Mouse (Mus musculus): ENCODE data around the gene Pou2f2. TPM values are rescaled to one million over a fixed set of nuclear protein-coding genes. Genes with fewer than 3 reads are reported as not detected.

Gene Pou2f2
- total and polyA plus RNA-seq, 3 experiments: 8.9 to 102 (median 46.1) TPM

GRCm38 (mm10) chr7:25072716-25073390 lies 106.7 kb downstream of the Pou2f2 start:
- H3K4me3 ChIP-seq (replicated peaks in 1 of 3; ENCODE audit: low read depth in 2 of 3, low read length in 2 of 3, poor library complexity in 1 of 3): no peak overlapping the region
- in situ Hi-C loops (cut with MboI; ENCODE audit: low pct_ligation_motif_present, low pct_unique_long_range_greater_than_20kb, low sequenced_read_pairs) (no loop called here), dilution Hi-C loops (cut with MboI; ENCODE audit: extremely low pct_ligation_motif_present, extremely low pct_unique_long_range_greater_than_20kb, low sequenced_read_pairs) (no loop called here)
- no peak overlapping the region for H3K9ac ChIP-seq (ENCODE audit: insufficient read depth, low read depth)
- H3K36me3 ChIP-seq (replicated peaks in 1 of 2; ENCODE audit: control insufficient read depth in 1 of 2, insufficient read depth in 1 of 2, low read length in 1 of 2): peaks cover 0 to 2% of the 10 kb centered on the region in 2 experiments
- H3K4me1 ChIP-seq (ENCODE audit: control insufficient read depth in 1 of 2, insufficient read depth in 2 of 2): peaks cover 1 to 26% of the 10 kb centered on the region in 2 experiments
- no peak overlapping the region for H3K4me2 ChIP-seq (ENCODE audit: insufficient read depth, low read depth, poor library complexity, severe bottlenecking)
- no peak overlapping the region for H3K27ac ChIP-seq (ENCODE audit: insufficient read depth, low read depth)
- H3K27me3 ChIP-seq (replicated peaks): no peaks in the 10 kb centered on the region
- no peak for DNase-seq (ENCODE audit: extremely low read depth)
- H3K9me3 ChIP-seq (replicated peaks; ENCODE audit: low read length): no peaks in the 10 kb centered on the region
- H3K79me2 ChIP-seq (replicated peaks; ENCODE audit: control insufficient read depth, extremely low read depth, insufficient read depth, poor library complexity, severe bottlenecking): peaks cover 5% of the 10 kb centered on the region
- no peak for TF ChIP-seq MEF2A (IDR thresholded peaks at IDR 0.05; ENCODE audit: borderline replicate concordance, low read depth, low read length)
- no peak for TF ChIP-seq MAZ (IDR thresholded peaks at IDR 0.05; ENCODE audit: low read depth, low read length)
- TF ChIP-seq EP300 (IDR thresholded peaks at IDR 0.05; ENCODE audit: low read length): no peak
- no peak for TF ChIP-seq MXI1 (IDR thresholded peaks at IDR 0.05; ENCODE audit: low read depth, low read length)
- TF ChIP-seq E2F4 (IDR thresholded peaks at IDR 0.05; ENCODE audit: insufficient replicate concordance, low read depth, low read length): no peak
- no peak for TF ChIP-seq NELFE (IDR thresholded peaks at IDR 0.05; ENCODE audit: low read depth, low read length)
- no peak for TF ChIP-seq BHLHE40 (IDR thresholded peaks at IDR 0.05; ENCODE audit: low read depth, low read length)
- no peak for TF ChIP-seq ZNF384 (IDR thresholded peaks at IDR 0.05; ENCODE audit: low read depth, low read length)
- no peak for TF ChIP-seq ZC3H11A (IDR thresholded peaks at IDR 0.05; ENCODE audit: low read depth, low read length)
- TF ChIP-seq USF2 (conservative IDR thresholded peaks at IDR 0.05; ENCODE audit: low read depth, low read length): no peak

GRCm38 (mm10) chr7:25071979-25072715 lies 107.4 kb downstream of the Pou2f2 start, which contains the start of the genes Grik5 and Zfp574:
Gene Grik5, minus strand, starts transcription at chr7:25072346.
Gene Zfp574, plus strand, starts transcription at chr7:25072567.
- no peak for TF ChIP-seq SMC3 (IDR thresholded peaks at IDR 0.05; ENCODE audit: low read depth, low read length)
- TF ChIP-seq UBTF (IDR thresholded peaks at IDR 0.05; ENCODE audit: low read depth, low read length): no peak
- no peak for TF ChIP-seq RCOR1 (conservative IDR thresholded peaks at IDR 0.05; ENCODE audit: low read depth, low read length)
- TF ChIP-seq ZKSCAN1 (IDR thresholded peaks at IDR 0.05; ENCODE audit: borderline replicate concordance, low read depth, low read length): no peak
- no peak for TF ChIP-seq MAZ (IDR thresholded peaks at IDR 0.05; ENCODE audit: low read depth, low read length)
- no peak for TF ChIP-seq CHD1 (IDR thresholded peaks at IDR 0.05; ENCODE audit: low read depth, low read length)
- no peak for TF ChIP-seq USF1 (IDR thresholded peaks at IDR 0.05; ENCODE audit: low read depth, low read length)
- TF ChIP-seq USF2 (conservative IDR thresholded peaks at IDR 0.05; ENCODE audit: low read depth, low read length): no peak
- no peak for TF ChIP-seq BHLHE40 (IDR thresholded peaks at IDR 0.05; ENCODE audit: low read depth, low read length)
- no peak for TF ChIP-seq ELF1 (IDR thresholded peaks at IDR 0.05; ENCODE audit: low read depth, low read length)
- no peak for TF ChIP-seq CHD2 (IDR thresholded peaks at IDR 0.05; ENCODE audit: low read length)
- no peak for TF ChIP-seq JUND (conservative IDR thresholded peaks at IDR 0.05; ENCODE audit: low read depth, low read length)
- TF ChIP-seq NELFE (IDR thresholded peaks at IDR 0.05; ENCODE audit: low read depth, low read length): no peak
- no peak for TF ChIP-seq HCFC1 (IDR thresholded peaks at IDR 0.05; ENCODE audit: low read depth, low read length)
- no peak for TF ChIP-seq POLR2AphosphoS2 (IDR thresholded peaks at IDR 0.05; ENCODE audit: low read depth, low read length)
- peaks cover 0 to 6% of the 10 kb centered on the region in 2 experiments for H3K36me3 ChIP-seq (replicated peaks in 1 of 2; ENCODE audit: control insufficient read depth in 1 of 2, insufficient read depth in 1 of 2, low read length in 1 of 2)
- no peaks in the 10 kb centered on the region for H3K79me2 ChIP-seq (replicated peaks; ENCODE audit: control insufficient read depth, extremely low read depth, insufficient read depth, poor library complexity, severe bottlenecking)
- H3K27ac ChIP-seq (ENCODE audit: insufficient read depth, low read depth): no peak within 1 kb of the TSS
- in situ Hi-C loops (cut with MboI; ENCODE audit: low pct_ligation_motif_present, low pct_unique_long_range_greater_than_20kb, low sequenced_read_pairs) (no loop called here), dilution Hi-C loops (cut with MboI; ENCODE audit: extremely low pct_ligation_motif_present, extremely low pct_unique_long_range_greater_than_20kb, low sequenced_read_pairs) (no loop called here)
- no peak within 1 kb of the TSS for H3K4me2 ChIP-seq (ENCODE audit: insufficient read depth, low read depth, poor library complexity, severe bottlenecking)
- H3K27me3 ChIP-seq (replicated peaks): no peaks in the 10 kb centered on the region
- H3K4me1 ChIP-seq (ENCODE audit: control insufficient read depth in 1 of 2, insufficient read depth in 2 of 2): peaks cover 5 to 32% of the 10 kb centered on the region in 2 experiments
- no peak within 1 kb of the TSS for H3K9ac ChIP-seq (ENCODE audit: insufficient read depth, low read depth)
- H3K9me3 ChIP-seq (replicated peaks; ENCODE audit: low read length): no peaks in the 10 kb centered on the region
- DNase-seq (ENCODE audit: extremely low read depth): no peak
- H3K4me3 ChIP-seq (replicated peaks in 1 of 3; ENCODE audit: low read depth in 2 of 3, low read length in 2 of 3, poor library complexity in 1 of 3): no peak within 1 kb of the TSS
